Mouse (Mus musculus): ENCODE data around the gene Selenbp2. TPM values are rescaled to one million over a fixed set of nuclear protein-coding genes. Genes with fewer than 3 reads are reported as not detected.
"Not testable (repeated sequence)": the region's sequence is repeated elsewhere in the genome, so short reads cannot be mapped to it uniquely, and the experiment has no call there.

The Selenbp2 gene
- polyA plus RNA-seq (2015; fragmentation: Nextera tagmentation; extraction: Ambion mirVana): 0.53 TPM in 1 of 2 replicates, not detected in the other

- Histone ChIP-seq H3K36me3 (no peaks in the 10 kb centered on the region), H3K9ac (no peak within 1 kb of the TSS), H3K4me2 (no peak within 1 kb of the TSS), H3K27me3 (no peaks in the 10 kb centered on the region), H3K9me3 (no peaks in the 10 kb centered on the region), H3K27ac (replicated peaks) (no peak within 1 kb of the TSS), H3K4me1 (replicated peaks) (no peaks in the 10 kb centered on the region), H3K4me3 (no peak within 1 kb of the TSS)
- 63% methylated on average over 5 of the region's 5 CpGs for WGBS
- ATAC-seq (ENCODE audit: low read depth): no peak
Measured at GRCm38 (mm10) chr3:94693329-94693825, at the start of gene Selenbp2. Gene Selenbp2 (plus strand): TSS chr3:94693556.

DNA sequence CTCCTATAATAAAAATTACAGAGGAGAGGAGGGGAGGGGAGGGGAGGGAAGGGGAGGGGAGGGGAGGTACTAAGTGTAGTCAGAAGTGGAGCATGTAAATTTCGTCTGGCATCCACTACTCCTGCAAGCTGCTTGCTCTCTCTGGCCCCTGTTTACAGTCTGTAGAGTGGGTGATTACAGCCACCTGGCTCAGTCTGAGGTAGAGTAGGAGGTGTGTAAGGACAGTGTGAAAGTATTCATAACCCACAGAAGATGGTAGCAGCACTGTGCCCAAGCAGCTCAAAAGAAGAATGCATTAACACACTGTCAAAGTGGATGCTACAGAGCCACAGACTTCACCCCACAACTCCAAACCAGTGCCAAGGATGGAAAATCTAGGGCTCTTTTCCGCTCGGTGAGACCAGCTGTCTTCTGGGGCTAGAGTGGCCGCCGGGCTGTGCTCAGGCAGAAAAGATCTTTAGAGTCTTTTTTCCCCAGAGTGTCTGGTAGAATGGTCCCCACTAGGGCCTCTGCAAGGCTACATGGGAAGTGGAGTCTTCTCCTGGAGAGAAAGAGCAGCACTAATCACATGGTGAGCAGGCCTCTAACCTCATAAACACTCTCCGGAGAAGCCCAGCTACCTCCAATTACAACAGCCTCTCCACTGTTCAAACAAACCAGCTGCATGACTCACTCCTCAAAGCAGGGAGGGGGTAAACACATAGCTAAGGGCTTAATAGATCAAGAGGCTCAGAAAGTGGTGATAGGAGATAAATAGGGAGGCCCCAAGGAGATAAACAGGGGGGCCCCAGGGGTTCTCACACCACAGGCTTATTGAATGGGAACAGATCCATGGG is 44.4 kb upstream of the Selenbp2 start:
- no peak overlapping the region for H3K9ac ChIP-seq
- H3K27me3 ChIP-seq: no peaks in the 10 kb centered on the region
- H3K36me3 ChIP-seq: no peaks in the 10 kb centered on the region
- no peak overlapping the region for H3K4me2 ChIP-seq
- no peak; the same call in 1 of the 2 replicates for ATAC-seq (ENCODE audit: low read depth)
- H3K27ac ChIP-seq (replicated peaks): no peak overlapping the region
- H3K9me3 ChIP-seq: no peaks in the 10 kb centered on the region
- WGBS: 46% methylated on average over 6 of the region's 6 CpGs
- peaks cover 8% of the 10 kb centered on the region for H3K4me1 ChIP-seq (replicated peaks)
- no peak overlapping the region for H3K4me3 ChIP-seq

- Histone ChIP-seq H3K27ac (replicated peaks) (no peak overlapping the region), H3K27me3 (no peaks in the 10 kb centered on the region), H3K4me1 (replicated peaks) (peaks cover 8% of the 10 kb centered on the region), H3K9ac (no peak overlapping the region), H3K4me3 (no peak overlapping the region), H3K9me3 (no peaks in the 10 kb centered on the region), H3K4me2 (no peak overlapping the region), H3K36me3 (no peaks in the 10 kb centered on the region)
- WGBS: 87% methylated on average over 7 of the region's 7 CpGs
- ATAC-seq (ENCODE audit: low read depth): no peak
Measured at GRCm38 (mm10) chr3:94650409-94650808, 42.9 kb upstream of the Selenbp2 start.

- 81% methylated on average over 1 of the region's 1 CpGs for WGBS
- not testable (repeated sequence) for H3K9me3 ChIP-seq; H3K9ac ChIP-seq; H3K4me3 ChIP-seq; H3K4me2 ChIP-seq; ATAC-seq (ENCODE audit: low read depth); H3K27ac ChIP-seq (replicated peaks); H3K36me3 ChIP-seq; H3K27me3 ChIP-seq
- peaks cover 16% of the 10 kb centered on the region for H3K4me1 ChIP-seq (replicated peaks)
Measured at GRCm38 (mm10) chr3:94653967-94654366, 39.4 kb upstream of the Selenbp2 start.

GRCm38 (mm10) chr3:94657852-94658739 is 35.3 kb upstream of the Selenbp2 start:
- ATAC-seq (ENCODE audit: low read depth): peak; percentile 59
- Histone ChIP-seq H3K4me3 (peak overlapping the region; percentile 37), H3K9ac (peak overlapping the region; percentile 32), H3K4me2 (peak overlapping the region; percentile 59), H3K27me3 (peaks cover 17% of the 10 kb centered on the region; the same call in 1 of the 2 replicates)
- not testable (repeated sequence) for H3K36me3 ChIP-seq; H3K9me3 ChIP-seq; H3K27ac ChIP-seq (replicated peaks); H3K4me1 ChIP-seq (replicated peaks)
- 3% methylated on average over 23 of the region's 47 CpGs for WGBS

GRCm38 (mm10) chr3:94658740-94659095 is 34.6 kb upstream of the Selenbp2 start, which contains the start of gene Tuft1:
Gene Tuft1 (minus strand): TSS chr3:94658872.
- H3K9ac ChIP-seq: peak within 1 kb of the TSS; percentile 32
- H3K27ac ChIP-seq (replicated peaks): not testable (repeated sequence)
- WGBS: 0% methylated on average over 21 of the region's 33 CpGs

DNA sequence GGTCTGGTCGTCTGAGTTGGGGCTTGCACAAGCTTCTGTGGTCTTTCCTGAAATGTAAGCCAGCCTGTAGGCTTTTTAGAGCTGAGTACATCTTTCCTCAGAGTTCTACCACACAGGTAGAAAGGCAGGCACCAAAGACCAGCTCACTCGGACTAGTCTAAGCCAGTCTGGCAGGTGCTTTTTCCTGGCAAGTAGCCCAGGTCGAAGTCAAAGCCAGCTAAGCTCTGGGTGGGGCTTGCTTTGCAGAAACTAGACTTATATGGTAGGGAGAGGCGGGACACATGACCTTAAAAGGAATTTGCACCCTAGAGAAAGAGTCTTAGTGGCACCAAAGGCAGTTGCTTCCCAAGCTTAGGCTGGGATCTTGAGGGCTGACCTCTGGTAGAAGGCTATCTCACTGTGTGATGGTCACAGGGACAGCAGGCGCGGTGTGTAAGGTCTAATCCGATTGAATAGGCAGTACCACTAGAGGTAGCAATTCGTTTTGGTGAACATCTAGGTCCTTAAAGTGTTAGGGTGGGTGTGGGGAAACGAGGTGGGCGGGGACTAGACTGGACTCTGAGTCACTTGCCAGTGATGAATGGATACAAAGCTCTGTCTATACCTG is 34.1 kb upstream of the Selenbp2 start:
- peak; percentile 29 for ATAC-seq (ENCODE audit: low read depth)
- peak overlapping the region; percentile 13; the same call in 1 of the 2 replicates for H3K4me3 ChIP-seq

More at GRCm38 (mm10) chr3:94658740-94659095, 34.6 kb upstream of the Selenbp2 start, which contains the start of gene Tuft1:
- H3K36me3 ChIP-seq; H3K4me1 ChIP-seq (replicated peaks); H3K9me3 ChIP-seq: not testable (repeated sequence)
- Histone ChIP-seq H3K27me3 (peaks cover 17% of the 10 kb centered on the region; the same call in 1 of the 2 replicates), H3K4me2 (peak within 1 kb of the TSS; percentile 59), H3K4me3 (peak within 1 kb of the TSS; percentile 37)
- peak; percentile 95 for ATAC-seq (ENCODE audit: low read depth)

DNA sequence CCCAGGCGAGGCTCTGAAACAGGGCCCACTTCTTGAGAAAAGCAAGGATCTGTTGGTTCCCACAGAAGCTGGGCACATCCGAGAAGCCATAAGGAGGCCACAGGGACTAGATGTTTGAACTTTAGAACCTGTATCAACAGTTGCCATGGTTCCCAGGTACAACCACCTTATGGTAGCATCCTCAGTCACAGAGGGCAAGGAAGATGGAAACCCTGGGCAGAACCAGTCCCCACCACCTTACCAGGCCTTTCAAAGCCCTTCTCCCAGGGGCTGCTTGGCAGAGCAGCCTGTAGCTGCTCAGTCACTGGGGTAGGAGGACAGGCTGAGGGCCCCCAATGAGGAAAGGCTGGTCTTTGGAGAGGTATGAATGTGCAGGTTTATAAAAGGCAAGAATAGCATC is 32.5 kb upstream of the Selenbp2 start:
- not testable (repeated sequence) for H3K4me1 ChIP-seq (replicated peaks); H3K9me3 ChIP-seq; ATAC-seq (ENCODE audit: low read depth); H3K4me3 ChIP-seq; H3K36me3 ChIP-seq; H3K4me2 ChIP-seq; H3K27ac ChIP-seq (replicated peaks); H3K9ac ChIP-seq
- peaks cover 17% of the 10 kb centered on the region; the same call in 1 of the 2 replicates for H3K27me3 ChIP-seq
- 80% methylated on average over 2 of the region's 2 CpGs for WGBS

More for the DNA sequence above, 34.1 kb upstream of the Selenbp2 start:
- WGBS: 30% methylated on average over 8 of the region's 10 CpGs
- not testable (repeated sequence) for H3K9ac ChIP-seq; H3K9me3 ChIP-seq; H3K4me1 ChIP-seq (replicated peaks); H3K27ac ChIP-seq (replicated peaks); H3K36me3 ChIP-seq
- peak overlapping the region; percentile 27 for H3K4me2 ChIP-seq
- peaks cover 17% of the 10 kb centered on the region; the same call in 1 of the 2 replicates for H3K27me3 ChIP-seq

GRCm38 (mm10) chr3:94665060-94665802 is 28.1 kb upstream of the Selenbp2 start:
- not testable (repeated sequence) for H3K27ac ChIP-seq (replicated peaks); H3K4me2 ChIP-seq

DNA sequence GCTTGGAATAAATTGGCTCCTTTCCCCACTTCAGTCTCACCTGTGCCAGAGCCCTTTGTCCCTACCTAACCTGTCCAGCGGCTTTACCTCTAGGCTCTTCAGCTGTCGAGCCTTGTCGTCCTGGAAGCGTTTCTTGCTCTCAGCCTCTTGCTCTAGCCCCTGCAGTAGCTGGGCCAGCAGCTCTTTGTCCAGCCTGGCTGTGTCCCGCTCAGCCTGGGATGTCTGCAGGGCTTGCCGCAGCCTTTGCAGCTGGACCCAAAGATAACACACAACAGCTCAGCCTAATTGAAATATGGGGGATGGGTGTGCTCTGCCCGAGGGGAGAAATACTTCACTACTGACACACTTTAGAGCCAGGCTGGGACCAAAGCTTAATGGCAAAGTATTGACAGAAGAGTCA is 27.5 kb upstream of the Selenbp2 start:
- H3K36me3 ChIP-seq; H3K4me3 ChIP-seq; H3K27ac ChIP-seq (replicated peaks); H3K4me1 ChIP-seq (replicated peaks); H3K9me3 ChIP-seq; H3K9ac ChIP-seq; H3K27me3 ChIP-seq; H3K4me2 ChIP-seq; ATAC-seq (ENCODE audit: low read depth): not testable (repeated sequence)
- WGBS: 39% methylated on average over 7 of the region's 7 CpGs

More at GRCm38 (mm10) chr3:94665060-94665802, 28.1 kb upstream of the Selenbp2 start:
- ATAC-seq (ENCODE audit: low read depth); H3K4me1 ChIP-seq (replicated peaks); H3K9me3 ChIP-seq; H3K27me3 ChIP-seq; H3K9ac ChIP-seq; H3K4me3 ChIP-seq; H3K36me3 ChIP-seq: not testable (repeated sequence)
- WGBS: 63% methylated on average over 5 of the region's 5 CpGs

- H3K4me2 ChIP-seq; H3K36me3 ChIP-seq; H3K27ac ChIP-seq (replicated peaks); H3K4me1 ChIP-seq (replicated peaks); ATAC-seq (ENCODE audit: low read depth); H3K4me3 ChIP-seq; H3K9ac ChIP-seq; H3K9me3 ChIP-seq; H3K27me3 ChIP-seq: not testable (repeated sequence)
- 87% methylated on average over 9 of the region's 9 CpGs for WGBS
Measured at GRCm38 (mm10) chr3:94675101-94675500, 18.3 kb upstream of the Selenbp2 start.

All from neural tube, embryonic 13.5 days (tissue).